Comparison of ENCODE assay signal across 8 mouse cellular contexts in genomic region chr2:61593871-61594304, GRCm38 (mm10). TPM values are rescaled to one million over a fixed set of nuclear protein-coding genes. Genes with fewer than 3 reads are reported as not detected.
A peak's percentile ranks its signal among the peaks of the same experiment; 100 is the strongest.
DNase-seq lines count a peak whose midpoint lies in the region; ATAC-seq and TF ChIP-seq lines count a peak whose summit lies in the region.

No protein-coding gene starts in this region.

- ATAC-seq in hematopoietic stem cell, adult 5-6 weeks (replicated peaks in 1 of 2; ENCODE audit: insufficient read depth in 1 of 2, low FRiP score in 2 of 2, low TSS enrichment in 1 of 2, low read depth in 1 of 2, poor library complexity in 2 of 2, severe bottlenecking in 2 of 2): peak; percentile 30 to 35

- H3K27ac ChIP-seq in layer of hippocampus, adult 2 months: peak overlapping the region; percentile 93
- peak overlapping the region; percentile 99 for H3K27ac ChIP-seq in bone marrow macrophage, adult 2 months (ENCODE audit: insufficient read depth, low read depth, low read length)

- DNase-seq in layer of hippocampus, adult 2 months (ENCODE audit: low spot score in 2 of 2): no peak
- DNase-seq in layer of hippocampus, postnatal 10 days (ENCODE audit: low spot score in 2 of 2): no peak
- peak; percentile 14 for DNase-seq in lung, postnatal 36 days
- no peak for DNase-seq in right cerebral cortex, postnatal 14 days
- DNase-seq in ovary, adult 18-20 months (ENCODE audit: low spot score): no peak
- no peak for DNase-seq in ovary, postnatal 36 days (ENCODE audit: low spot score)

- peaks cover 20% of the 10 kb centered on the region for H3K4me1 ChIP-seq in bone marrow macrophage, adult 2 months (ENCODE audit: control insufficient read depth, insufficient read depth, low read length)

- H3K4me3 ChIP-seq in layer of hippocampus, adult 2 months: peak overlapping the region; percentile 85
- H3K4me3 ChIP-seq in bone marrow macrophage, adult 2 months (ENCODE audit: insufficient read depth, low read length): peak overlapping the region; percentile 88

- TF ChIP-seq POLR2A in bone marrow macrophage, adult 2 months (IDR thresholded peaks at IDR 0.05; ENCODE audit: borderline replicate concordance, low read depth, low read length): no peak

- no peak for TF ChIP-seq CTCF in layer of hippocampus, adult 2 months (conservative IDR thresholded peaks at IDR 0.05)
- no peak for TF ChIP-seq CTCF in bone marrow macrophage, adult 2 months (IDR thresholded peaks at IDR 0.05; ENCODE audit: low read depth, low read length)

RNA-seq across cellular contexts. Expression of gene Tank, which starts 15.5 kb away (rescaled TPM):
- 10 to 100 TPM; 24.7 to 32.7 TPM for total RNA-seq in layer of hippocampus, adult 2 months (2021)
- total RNA-seq in layer of hippocampus, postnatal 10 days (2021): 10 to 100 TPM; 30.0 to 35.4 TPM
- 71.1 and 74.1 TPM in 2 replicates for polyA plus RNA-seq in bone marrow macrophage, adult 2 months (2012; ENCODE audit: insufficient read depth, insufficient read length, missing spikeins)
- total RNA-seq in hematopoietic stem cell, adult 5-6 weeks (2017): 61.2 and 69.9 TPM in 2 replicates
